Mouse (Mus musculus) midbrain, embryonic 13.5 days (tissue): Measurements from ENCODE around the gene Tars2. TPM values are rescaled to one million over a fixed set of nuclear protein-coding genes. Genes with fewer than 3 reads are reported as not detected.
"Not testable (repeated sequence)": the region's sequence is repeated elsewhere in the genome, so short reads cannot be mapped to it uniquely, and the experiment has no call there.

Experiments
- ATAC-seq: fragments of 200-750 bp; cut with Nextera tagmentation; 2 replicates; pipeline ENCODE4 v1.8.0; 2017; ENCODE audit warnings: mild to moderate bottlenecking, moderate TSS enrichment, moderate library complexity
- H3K27ac ChIP-seq: fragments of 300-500 bp; sonication (generic); 2 replicates; pipeline ENCODE4 v1.5.1; 2015; ENCODE audit warnings: inconsistent platforms, mild to moderate bottlenecking, moderate library complexity
- H3K27me3 ChIP-seq: fragments of 300-500 bp; sonication (generic); 2 replicates; pipeline ENCODE4 v1.6.1; 2015; ENCODE audit warnings: mild to moderate bottlenecking, inconsistent platforms
- H3K36me3 ChIP-seq: fragments of 300-500 bp; sonication (generic); 2 replicates; pipeline ENCODE4 v1.6.1; 2015; ENCODE audit warnings: mild to moderate bottlenecking, inconsistent platforms
- H3K4me1 ChIP-seq: fragments of 300-500 bp; sonication (generic); replicated peaks from 2 replicates; pipeline ENCODE4 v1.6.1; 2015; ENCODE audit warnings: inconsistent platforms
- H3K4me2 ChIP-seq: fragments of 300-500 bp; sonication (generic); replicated peaks from 2 replicates; pipeline ENCODE4 v1.6.1; 2015; ENCODE audit warnings: moderate library complexity, mild to moderate bottlenecking, inconsistent platforms
- H3K4me3 ChIP-seq: fragments of 300-500 bp; sonication (generic); replicated peaks from 2 replicates; pipeline ENCODE4 v1.5.1; 2015; ENCODE audit warnings: mild to moderate bottlenecking, inconsistent platforms
- H3K9ac ChIP-seq: fragments of 300-500 bp; sonication (generic); replicated peaks from 2 replicates; pipeline ENCODE4 v1.6.1; 2015; ENCODE audit warnings: mild to moderate bottlenecking, inconsistent platforms
- H3K9me3 ChIP-seq: fragments of 300-500 bp; sonication (generic); 2 replicates; pipeline ENCODE4 v1.6.1; 2016; ENCODE audit warnings: mild to moderate bottlenecking, inconsistent platforms
- WGBS: fragments of 180-500 bp; shearing (Covaris S2); methylation state at CpG from one replicate; pipeline ENCODE4 v1.1.7; 2015; 5-methylcytosine and 5-hydroxymethylcytosine counted together
- microRNA-seq: library from miRNA; unstranded; fragments of <30 nt; microRNA quantifications from one replicate; pipeline ENCODE4, GENCODE M21; 2016
- polyA plus RNA-seq: library from polyadenylated mRNA; unstranded; fragments of >200 nt; fragmentation: Nextera tagmentation; extraction: Ambion mirVana; gene quantifications from 2 replicates; pipeline ENCODE4 v1.2.1, GENCODE M21; 2015

The Tars2 gene
- polyA plus RNA-seq, 1 experiment from 2014 or later: 45.5 TPM

DNA sequence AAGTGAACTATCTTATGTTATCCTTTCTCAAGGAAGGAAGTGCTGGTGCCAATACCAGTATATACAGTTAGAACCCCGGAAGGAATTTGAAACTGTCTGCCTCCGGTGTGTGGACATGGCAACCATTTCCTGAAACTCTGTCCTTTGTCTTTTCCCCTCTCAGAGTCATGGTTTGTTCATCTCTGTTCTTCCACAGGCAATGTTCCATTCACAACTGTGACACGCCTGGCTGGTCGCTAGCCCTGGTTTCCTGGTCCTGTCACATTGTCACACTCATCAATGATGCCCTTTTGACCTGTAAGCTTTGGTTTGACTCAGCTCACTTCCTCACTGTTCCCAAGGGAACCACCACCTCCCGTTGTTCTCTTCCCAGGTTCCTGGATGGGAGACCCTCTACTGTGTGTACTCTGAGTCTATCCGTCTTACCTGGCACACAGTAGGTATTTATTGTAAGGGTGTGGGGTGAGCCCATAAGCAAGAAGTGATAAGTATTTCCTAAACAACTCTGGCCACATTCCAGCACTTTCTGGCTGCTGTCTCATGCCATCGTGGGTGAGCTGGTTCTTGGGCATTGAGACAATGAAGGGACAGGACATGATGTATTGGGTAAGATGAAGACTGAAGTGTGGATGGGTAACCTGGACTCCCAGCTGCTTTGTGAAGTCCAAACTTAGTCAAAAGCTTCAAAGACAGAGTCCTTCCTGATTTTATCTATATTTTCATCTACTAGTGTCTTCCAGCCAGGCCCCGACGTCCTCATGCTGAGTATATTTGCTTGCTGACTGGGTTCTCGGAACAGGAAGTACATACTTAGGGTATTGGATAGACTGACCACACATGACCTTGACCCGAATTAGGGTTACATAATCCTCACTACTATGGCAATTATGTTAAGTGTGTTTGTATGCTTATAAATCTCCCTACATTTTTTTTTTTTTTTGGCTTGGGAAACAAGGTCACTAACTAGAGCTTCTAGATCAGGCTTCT is 65.9 kb downstream of the Tars2 start:
- 0 out of 2 replicates have a peak, but pooled peaks cover 4% of the 10 kb centered on the region for H3K9me3 ChIP-seq
- H3K27me3 ChIP-seq: no peaks in the 10 kb centered on the region
- peaks cover 15% of the 10 kb centered on the region for H3K4me1 ChIP-seq
- H3K27ac ChIP-seq: no peak overlapping the region
- no peak overlapping the region for H3K4me3 ChIP-seq
- no peak overlapping the region for H3K4me2 ChIP-seq
- no peak overlapping the region for H3K9ac ChIP-seq
- H3K36me3 ChIP-seq: no peaks in the 10 kb centered on the region
- ATAC-seq: no peak
- 70% methylated on average over 11 of the region's 11 CpGs for WGBS

GRCm38 (mm10) chr3:95692677-95693076 is 67.3 kb downstream of the Tars2 start:
- no peaks in the 10 kb centered on the region for H3K27me3 ChIP-seq
- no peak overlapping the region for H3K27ac ChIP-seq
- H3K36me3 ChIP-seq: no peaks in the 10 kb centered on the region
- H3K4me2 ChIP-seq: no peak overlapping the region
- no peak overlapping the region for H3K9ac ChIP-seq
- H3K9me3 ChIP-seq: 0 out of 2 replicates have a peak, but pooled peaks cover 4% of the 10 kb centered on the region
- 88% methylated on average over 6 of the region's 6 CpGs for WGBS
- H3K4me3 ChIP-seq: no peak overlapping the region
- H3K4me1 ChIP-seq: peaks cover 22% of the 10 kb centered on the region
- ATAC-seq: no peak

DNA sequence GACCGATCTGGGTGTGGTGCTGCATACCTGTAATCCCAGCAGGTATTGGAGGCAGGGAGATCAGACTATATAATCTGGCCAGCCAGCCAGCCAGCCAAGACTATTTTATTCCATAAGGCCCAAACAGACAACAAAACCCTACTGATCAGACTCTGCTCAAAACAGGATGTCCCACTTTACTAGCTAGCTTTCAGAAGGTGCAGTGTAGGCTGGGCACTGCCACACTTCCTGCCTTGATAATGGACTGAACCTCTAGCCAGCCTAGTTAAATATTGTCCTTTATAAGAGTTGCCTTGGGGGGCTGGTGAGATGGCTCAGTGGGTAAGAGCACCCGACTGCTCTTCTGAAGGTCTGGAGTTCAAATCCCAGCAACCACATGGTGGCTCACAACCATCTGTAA is 69.5 kb downstream of the Tars2 start:
- not testable (repeated sequence) for H3K27me3 ChIP-seq, H3K36me3 ChIP-seq, ATAC-seq, H3K9ac ChIP-seq, H3K9me3 ChIP-seq, H3K4me3 ChIP-seq, H3K4me2 ChIP-seq, H3K27ac ChIP-seq
- WGBS: 95% methylated on average over 2 of the region's 2 CpGs
- peaks cover 25% of the 10 kb centered on the region for H3K4me1 ChIP-seq

Small RNA genes lying within 50 kb of the gene (microRNA-seq; reads per million reads assigned to microRNA genes)
- not detected for gene Mir7014

Other genes with a start within 250 kb of the Tars2 start
- 10.5 and 10.6 TPM in 2 replicates for gene Ctss, start 233.4 kb downstream of the Tars2 start, polyA plus RNA-seq
- gene Hormad1, start 200.5 kb downstream of the Tars2 start, polyA plus RNA-seq: not detected in 2 replicates
- gene Golph3l, start 171.3 kb downstream of the Tars2 start, polyA plus RNA-seq: 35.2 and 37.7 TPM in 2 replicates
- gene Ensa, start 135.2 kb downstream of the Tars2 start, polyA plus RNA-seq: 116 TPM in 2 replicates
- gene Mcl1, start 101.4 kb downstream of the Tars2 start, polyA plus RNA-seq: 46.9 and 56.3 TPM in 2 replicates
- 0.68 and 1.9 TPM in 2 replicates for gene Adamtsl4, start 72.3 kb downstream of the Tars2 start, polyA plus RNA-seq
- gene Ecm1, start 20.6 kb downstream of the Tars2 start, polyA plus RNA-seq: 11.3 and 11.8 TPM in 2 replicates
- 24.8 and 25.0 TPM in 2 replicates for gene Rprd2, start 58.7 kb upstream of the Tars2 start, polyA plus RNA-seq
- gene Prpf3, start 95.7 kb upstream of the Tars2 start, polyA plus RNA-seq: 39.5 and 48.0 TPM in 2 replicates
- 340 TPM in 2 replicates for gene Mrps21, start 111.3 kb upstream of the Tars2 start, polyA plus RNA-seq
- 3.2 and 4.8 TPM in 2 replicates for gene Ciart, start 122.0 kb upstream of the Tars2 start, polyA plus RNA-seq
- gene BC028528, start 131.8 kb upstream of the Tars2 start, polyA plus RNA-seq: 12.9 and 14.4 TPM in 2 replicates
- gene Aph1a, start 133.8 kb upstream of the Tars2 start, polyA plus RNA-seq: 32.6 and 33.8 TPM in 2 replicates
- gene Car14, start 144.5 kb upstream of the Tars2 start, polyA plus RNA-seq: 8.5 and 11.7 TPM in 2 replicates
- 218 and 242 TPM in 2 replicates for gene Anp32e, start 169.0 kb upstream of the Tars2 start, polyA plus RNA-seq
- gene Plekho1, start 235.8 kb upstream of the Tars2 start, polyA plus RNA-seq: 61.2 and 77.0 TPM in 2 replicates